Mouse (Mus musculus) erythroid progenitor cell, adult 5-6 weeks (primary cell): ENCODE measurements around the gene Tmem246. TPM values are rescaled to one million over a fixed set of nuclear protein-coding genes. Genes with fewer than 3 reads are reported as not detected.
A peak's percentile ranks its signal among the peaks of the same experiment; 100 is the strongest.

Source experiments
- ATAC-seq: replicated peaks from 2 replicates; pipeline ENCODE4 v1.8.0; 2016; ENCODE audit warnings: moderate number of reproducible peaks, mild to moderate bottlenecking, moderate TSS enrichment, inconsistent platforms; ENCODE audit not compliant: poor library complexity, low FRiP score, severe bottlenecking
- total RNA-seq, 2 experiments: library from RNA; stranded (forward) in 1 of 2; stranded (reverse) in 1 of 2; fragments of 150-400 nt in 1 of 2; fragments of 186-747, 209-891 nt in 1 of 2; gene quantifications; 2 replicates each; pipeline versions ENCODE4 v1.2.3 to v1.2.4; 2015 to 2017; ENCODE audit warnings: low replicate concordance in 2 of 2

The Tmem246 gene
- total RNA-seq, 2 experiments from 2014 or later: not detected

DNA sequence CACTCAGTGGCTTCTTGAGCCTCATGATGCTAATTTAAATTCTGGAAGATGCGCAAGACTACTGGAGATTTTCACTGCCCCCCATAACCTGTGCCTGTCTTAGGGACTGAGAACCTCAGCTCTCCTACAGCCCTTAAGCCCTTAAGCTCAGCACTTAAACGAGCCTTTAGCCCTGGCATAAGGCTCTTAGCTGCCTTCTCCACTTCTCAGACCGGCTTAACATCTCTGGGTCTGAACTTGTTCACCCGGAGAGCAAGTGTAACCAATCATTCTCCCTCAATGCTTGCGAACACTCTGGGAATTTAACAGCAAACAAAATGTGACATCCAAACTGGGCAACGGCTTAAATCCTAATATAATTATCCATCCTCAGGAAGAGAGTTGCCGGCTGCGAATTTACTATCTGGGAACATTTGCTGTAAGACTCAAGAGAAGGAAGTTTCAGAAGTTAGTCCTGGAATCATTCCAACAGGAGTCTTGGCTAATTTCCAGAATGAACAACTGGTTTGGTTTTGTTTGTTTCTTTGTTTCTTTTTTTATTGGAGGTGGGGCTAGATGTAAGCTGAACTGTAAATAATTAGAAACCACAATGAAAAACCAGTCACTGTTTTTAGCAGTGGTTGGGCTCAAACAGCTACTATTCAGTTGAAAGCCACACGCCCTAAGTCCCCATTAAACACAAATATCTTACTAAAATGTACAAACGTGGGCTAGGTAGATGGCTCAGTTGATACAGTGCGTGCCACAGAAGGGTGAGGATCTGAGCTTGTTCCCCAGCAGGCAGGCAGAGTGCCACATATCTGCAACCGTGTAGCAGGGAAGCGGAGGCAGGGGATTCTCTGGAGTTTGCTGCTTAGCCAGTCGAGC lies 13.5 kb downstream of the Tmem246 start:
- ATAC-seq: no peak

- ATAC-seq: peak; percentile 65
Measured at GRCm38 (mm10) chr4:49581256-49581655, 16.4 kb downstream of the Tmem246 start.

DNA sequence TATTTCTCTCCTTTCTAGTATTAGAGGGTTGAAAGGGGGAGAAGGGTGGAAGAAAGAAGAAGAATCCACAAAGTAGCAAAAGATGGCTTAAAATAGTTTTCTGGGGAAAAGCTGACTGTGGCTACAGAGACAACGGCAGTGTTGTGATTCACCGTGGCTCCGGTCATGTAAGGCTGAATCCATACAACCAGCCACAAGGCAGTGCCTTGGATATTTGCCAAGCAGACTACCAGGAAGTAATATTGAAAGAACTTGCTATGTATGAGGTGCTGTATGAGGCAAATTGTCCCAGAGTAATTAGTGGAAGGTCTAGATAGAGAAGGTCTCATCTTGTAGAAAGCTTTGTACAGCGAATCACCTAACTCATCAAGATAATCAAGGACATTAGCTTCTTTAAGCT lies 25.5 kb downstream of the Tmem246 start:
- no peak for ATAC-seq

DNA sequence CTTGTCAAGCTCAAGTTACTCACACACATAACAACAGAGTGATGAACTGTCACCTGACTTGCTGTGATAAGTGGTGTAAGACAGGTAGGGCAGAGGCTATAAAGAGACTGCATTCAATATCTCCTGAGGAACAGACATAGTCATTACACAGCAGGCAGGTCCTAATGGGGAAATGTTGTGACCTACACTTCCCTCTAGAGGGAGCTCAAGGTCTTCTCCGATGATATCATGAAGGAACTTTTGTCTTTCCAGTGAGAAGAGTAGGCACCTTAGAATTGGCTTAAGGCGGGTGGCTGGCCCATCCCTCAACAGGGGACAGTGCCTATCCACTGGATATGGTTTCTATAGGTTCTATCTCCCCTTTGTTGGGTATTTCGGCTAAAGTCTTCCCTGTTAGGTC lies 30.1 kb downstream of the Tmem246 start:
- ATAC-seq: peak; percentile 89

GRCm38 (mm10) chr4:49559915-49560772 lies 37.5 kb downstream of the Tmem246 start:
- ATAC-seq: 0 out of 2 replicates have a peak, but pooled peaks have one; percentile 39

DNA sequence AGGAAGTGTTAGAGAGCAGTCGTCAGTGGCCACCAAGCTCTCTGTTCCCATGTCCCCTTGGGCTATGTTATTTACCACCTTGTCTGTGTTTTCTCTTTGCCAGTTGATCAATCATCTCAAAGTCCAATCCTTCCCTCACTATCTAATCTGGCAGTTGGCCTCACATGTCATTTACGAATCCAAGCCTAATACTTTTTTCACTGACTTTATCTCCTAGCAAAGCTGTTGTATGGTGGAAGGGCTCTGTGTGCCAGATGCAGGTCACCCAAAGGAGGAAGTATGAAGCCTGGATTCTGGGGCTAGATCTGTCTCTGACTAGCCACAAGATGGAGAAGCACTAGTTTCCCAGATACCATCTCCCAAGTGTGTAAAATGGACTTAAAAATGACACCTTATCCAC lies 39.5 kb downstream of the Tmem246 start:
- ATAC-seq: no peak

- no peak for ATAC-seq
Measured at GRCm38 (mm10) chr4:49557375-49557774, 40.3 kb downstream of the Tmem246 start.

DNA sequence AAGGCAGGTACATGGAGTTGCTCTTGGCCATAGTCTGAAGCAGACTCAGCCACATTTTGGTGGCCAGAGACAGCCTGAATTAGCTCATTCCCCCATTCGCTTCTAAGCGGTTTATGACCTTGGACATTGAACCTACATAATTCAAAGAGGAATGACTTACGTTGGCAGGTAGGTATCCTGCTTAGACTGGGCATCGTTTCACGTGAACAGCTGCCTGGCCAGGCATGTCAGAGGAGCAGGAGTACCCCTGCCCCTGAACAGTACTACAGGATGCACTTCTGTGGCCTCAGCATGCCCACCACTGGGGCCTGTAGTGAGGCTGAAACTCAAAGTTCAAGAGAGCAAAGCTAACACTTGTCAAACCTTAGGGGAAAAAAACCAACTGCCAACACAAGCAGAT lies 44.3 kb downstream of the Tmem246 start:
- ATAC-seq: no peak

DNA sequence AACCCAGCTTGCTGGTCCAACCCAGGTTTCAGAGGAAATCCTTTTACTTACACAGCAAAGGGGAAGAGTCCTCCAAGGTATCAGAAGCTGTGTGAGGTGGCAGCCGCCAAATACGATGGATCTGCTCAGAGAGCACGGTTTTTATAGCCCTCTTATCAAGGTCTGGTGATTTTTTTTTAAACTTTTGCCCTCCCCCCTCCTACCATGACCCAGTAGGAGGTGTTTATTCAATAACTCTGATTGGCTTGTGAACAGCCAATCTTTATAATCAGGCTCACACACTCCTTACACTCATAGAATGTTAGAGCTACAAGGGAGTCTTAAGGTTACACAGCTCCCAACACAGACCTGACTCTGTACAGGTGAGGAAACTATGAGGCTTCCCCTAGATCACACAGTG lies 48.3 kb downstream of the Tmem246 start, which contains the start of gene Aldob:
Aldob (minus strand) TSS at position 164 of the 400 bp plus-strand sequence.
- no peak for ATAC-seq

- no peak for ATAC-seq
Measured at GRCm38 (mm10) chr4:49547544-49548219, 50.0 kb downstream of the Tmem246 start.

- no peak for ATAC-seq
Measured at GRCm38 (mm10) chr4:49546873-49547543, 50.7 kb downstream of the Tmem246 start.

DNA sequence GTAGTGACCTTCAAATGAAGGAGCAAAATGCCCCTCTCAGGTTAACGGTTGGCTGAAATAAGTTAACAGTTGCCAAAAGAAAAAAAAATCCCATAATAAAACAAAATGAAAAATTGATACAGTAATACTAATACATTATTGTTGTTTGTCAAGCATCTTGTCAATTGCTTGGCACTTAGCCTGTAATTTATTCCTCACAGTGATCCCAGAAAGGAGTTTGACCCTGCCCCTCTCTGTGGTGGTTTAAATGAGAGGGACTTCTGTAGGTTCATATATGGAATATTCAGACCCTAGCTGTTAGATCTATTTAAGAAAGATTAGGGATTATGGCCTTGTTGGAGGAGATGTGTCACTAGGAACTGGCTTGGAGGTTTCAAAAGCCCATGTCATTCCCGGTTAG lies 51.6 kb downstream of the Tmem246 start:
- no peak for ATAC-seq

DNA sequence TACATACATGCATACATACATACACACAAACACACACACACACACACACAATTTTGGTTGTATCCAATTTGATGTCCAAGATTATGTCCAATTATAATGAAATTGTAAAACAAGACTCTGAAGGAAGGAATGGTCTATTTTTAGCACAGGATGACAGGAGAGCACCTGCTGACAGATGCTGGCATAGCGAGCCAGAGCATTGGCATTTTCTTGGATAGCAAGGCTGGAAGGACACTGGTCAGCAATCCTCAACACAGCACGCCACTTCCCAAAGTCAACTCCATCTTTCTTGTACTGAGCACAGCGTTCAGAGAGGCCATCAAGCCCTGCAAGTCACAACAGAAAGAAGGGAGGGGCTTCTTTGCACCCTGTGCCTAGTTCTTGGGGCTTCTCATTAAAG lies 56.7 kb downstream of the Tmem246 start:
- no peak for ATAC-seq

- no peak for ATAC-seq
Measured at GRCm38 (mm10) chr4:49539665-49540064, 58.0 kb downstream of the Tmem246 start.

DNA sequence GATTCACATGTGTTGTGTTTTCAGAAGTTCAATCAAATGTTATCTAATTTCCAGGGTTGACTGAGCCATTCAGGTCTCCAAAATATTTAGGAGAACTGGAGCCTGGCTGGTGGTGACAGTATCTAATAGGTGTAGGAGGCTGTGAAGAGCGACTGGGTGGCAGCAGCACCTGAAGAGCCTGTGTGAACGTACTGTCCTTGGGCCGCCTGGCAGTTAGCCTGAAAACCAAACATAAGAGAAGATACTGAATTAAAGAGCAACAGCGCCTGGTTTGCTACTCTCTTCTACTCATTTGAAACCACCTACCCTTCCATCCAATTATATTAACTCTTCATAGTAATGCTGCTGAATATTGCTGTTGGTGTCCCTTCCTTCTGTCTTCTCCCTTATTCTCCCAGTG lies 61.0 kb downstream of the Tmem246 start:
- ATAC-seq: no peak

DNA sequence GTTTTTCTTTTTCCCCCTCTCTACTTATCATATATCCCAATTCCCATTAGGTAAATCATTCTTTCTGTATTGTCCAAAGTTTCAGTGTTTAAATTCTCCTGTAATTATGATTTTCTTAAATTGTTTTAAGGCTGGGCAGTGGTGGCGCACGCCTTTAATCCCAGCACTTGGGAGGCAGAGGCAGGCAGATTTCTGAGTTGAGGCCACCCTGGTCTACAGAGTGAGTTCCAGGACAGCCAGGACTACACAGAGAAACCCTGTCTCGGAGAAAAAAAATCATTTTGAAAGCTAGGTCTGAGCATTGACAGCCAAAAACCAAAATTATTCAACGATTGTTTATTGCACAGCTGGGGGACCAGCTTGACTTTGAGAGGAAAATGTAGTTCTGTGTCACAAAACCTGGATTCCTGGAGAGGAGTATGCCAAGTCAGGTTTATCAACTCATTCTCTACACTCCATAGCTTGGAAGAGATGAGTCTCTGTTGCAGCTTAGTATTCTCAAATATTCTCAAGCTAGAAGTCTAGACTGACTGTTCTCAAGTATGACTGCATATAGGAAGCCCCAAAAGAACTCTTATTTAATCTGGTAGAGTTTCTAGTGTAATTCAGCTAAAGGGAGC lies 61.9 kb downstream of the Tmem246 start:
- ATAC-seq: no peak

- ATAC-seq: no peak
Measured at GRCm38 (mm10) chr4:49535036-49535435, 62.6 kb downstream of the Tmem246 start.
